Mouse (Mus musculus) gastrocnemius, postnatal 10 days (tissue): ENCODE data around the gene Kctd8. TPM values are rescaled to one million over a fixed set of nuclear protein-coding genes. Genes with fewer than 3 reads are reported as not detected.

Source experiments
- DNase-seq: peaks from one replicate; pipeline ENCODE4 v3.0.0; 2021; ENCODE audit warnings: mixed read lengths
- microRNA-seq, 2 experiments: library from miRNA; unstranded; fragments of <30 nt; microRNA quantifications; one replicate each; pipeline ENCODE4 v1.2.0; 2021
- total RNA-seq, 2 experiments: library from RNA; stranded (reverse); gene quantifications; 2 replicates each; pipeline ENCODE4 v1.2.3; 2021

Gene Kctd8
- total RNA-seq, 2 experiments from 2014 or later = 0.16 to 0.25 TPM

- no peak for DNase-seq
These were observed 181.5 kb downstream of the Kctd8 start for GRCm38 (mm10) chr5:69159897-69160509.

DNA sequence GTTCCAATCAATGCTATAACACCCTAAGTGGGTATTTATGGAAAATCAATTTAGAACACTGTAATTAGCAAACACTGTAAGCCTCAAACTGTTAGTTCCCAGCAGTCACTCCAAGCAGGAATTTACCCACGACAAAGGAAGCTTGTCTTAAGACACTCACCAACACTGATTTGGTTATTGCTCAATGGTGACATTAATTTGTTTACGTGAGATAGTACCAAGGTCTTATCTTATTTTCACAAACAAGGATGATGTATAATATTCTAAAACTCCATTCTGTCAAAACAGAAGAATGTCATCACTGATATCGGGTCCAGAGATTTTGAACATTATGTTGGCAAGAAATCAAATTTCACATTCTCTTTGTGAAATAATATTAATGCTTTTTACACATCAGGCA is 185.0 kb downstream of the Kctd8 start:
- no peak for DNase-seq

GRCm38 (mm10) chr5:69145827-69146226 is 195.7 kb downstream of the Kctd8 start:
- no peak for DNase-seq

- no peak for DNase-seq
These were observed 200.4 kb downstream of the Kctd8 start for GRCm38 (mm10) chr5:69141082-69141481.

- DNase-seq = no peak
These were observed 232.8 kb downstream of the Kctd8 start for GRCm38 (mm10) chr5:69108718-69109117.

DNA sequence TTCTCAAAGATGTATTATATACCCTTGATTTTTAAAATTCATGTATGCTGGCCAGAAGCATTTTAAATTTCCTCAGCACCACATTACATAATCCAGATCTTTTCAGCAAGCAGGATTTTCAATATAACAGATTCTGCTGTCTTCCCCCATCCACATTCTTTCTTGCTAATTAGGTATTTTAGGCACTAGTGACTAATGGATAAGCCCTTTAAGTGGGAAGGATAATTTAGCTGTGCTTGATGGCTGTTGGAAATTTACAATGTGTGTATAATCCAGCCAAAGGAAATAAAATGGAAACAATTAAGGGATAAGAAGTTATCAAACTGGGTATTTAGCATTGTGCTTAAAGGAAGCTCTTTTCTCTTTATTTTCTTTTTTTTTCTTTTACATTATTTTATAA is 252.6 kb downstream of the Kctd8 start:
- DNase-seq = no peak

Small RNA genes within 50 kb of the gene (microRNA-seq; reads per million reads assigned to microRNA genes)
- 0 reads per million in 2 experiments for gene Gm24368

Other genes with a start within 250 kb of the Kctd8 start
- gene Yipf7, start 201.0 kb upstream of the Kctd8 start, total RNA-seq = 10 to 100 TPM; 72.4 to 80.7 TPM
- gene Guf1, start 215.2 kb upstream of the Kctd8 start, total RNA-seq = 10 to 100 TPM; 18.4 to 20.8 TPM